Mouse (Mus musculus): ENCODE data around the gene Rnf207.

DNA sequence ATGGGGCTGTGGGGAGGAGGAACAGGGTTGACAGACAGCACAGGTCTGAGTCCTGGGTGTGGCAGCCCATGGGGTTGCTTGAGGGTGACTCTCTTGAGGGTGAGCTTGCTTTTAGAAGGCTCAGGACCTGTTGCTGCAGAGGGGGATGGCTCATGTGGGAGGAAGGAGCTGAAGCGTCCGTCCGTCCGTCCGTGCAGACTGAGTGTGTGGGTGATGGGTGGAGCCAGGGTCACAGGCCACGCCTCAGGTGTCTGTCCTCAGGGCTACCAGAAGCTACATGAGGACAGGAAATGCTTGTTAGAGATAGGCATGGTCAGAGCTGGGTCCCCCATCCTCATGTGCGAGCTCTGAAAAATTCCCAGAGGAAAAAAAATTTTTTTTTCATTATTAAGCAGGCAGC, 25.9 kb upstream of the Rnf207 start:
- no peak for TF ChIP-seq CTCF (IDR thresholded peaks at IDR 0.05; ENCODE audit: control insufficient read depth, insufficient read depth, low read length)
- TF ChIP-seq POLR2A (IDR thresholded peaks at IDR 0.05; ENCODE audit: borderline replicate concordance, control insufficient read depth, low read depth, low read length): no peak

Measured in bone marrow, adult 2 months (tissue).